Mouse (Mus musculus): ENCODE measurements around the gene Ikzf5.

GRCm38 (mm10) chr7:131356105-131356504 is 54.2 kb downstream of the Ikzf5 start:
- TF ChIP-seq CTCF (IDR thresholded peaks at IDR 0.05; ENCODE audit: extremely low read depth, insufficient read length, insufficient replicate concordance, low read depth, low read length) = no peak
- no peak for TF ChIP-seq POLR2A (IDR thresholded peaks at IDR 0.05; ENCODE audit: low read depth, low read length)

All from small intestine, adult 2 months (tissue).